Mouse (Mus musculus): ENCODE measurements around the gene Abca16. TPM values are rescaled to one million over a fixed set of nuclear protein-coding genes. Genes with fewer than 3 reads are reported as not detected.

Abca16 gene
- not detected for polyA plus RNA-seq (2017; shearing (Covaris generic))

DNA sequence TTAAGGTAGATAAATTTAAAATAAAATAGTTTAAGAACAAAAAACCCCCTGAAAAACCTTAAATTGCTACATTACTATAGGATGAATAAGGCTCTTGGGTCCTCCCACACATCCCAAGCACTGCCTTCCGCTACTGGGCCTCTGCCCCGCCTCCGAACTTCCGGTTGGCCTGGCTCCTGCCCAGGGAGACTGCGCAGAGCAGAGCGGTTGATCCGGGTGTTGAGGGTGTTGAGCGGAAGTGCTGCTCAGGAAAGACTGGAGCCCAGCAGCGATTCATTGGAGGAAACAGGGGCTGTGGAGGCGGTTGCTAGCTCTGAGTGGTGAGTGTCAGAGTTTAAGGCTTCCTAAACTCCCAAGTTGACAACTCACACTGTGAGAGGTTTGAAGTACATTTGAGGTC lies at the start of gene Abca16:
Gene Abca16 (plus strand): TSS at position 201 of the 400 bp plus-strand sequence.

Other genes starting within 250 kb of the Abca16 start
- not detected for gene Anks4b, start 235.8 kb upstream of the Abca16 start, polyA plus RNA-seq (2017; shearing (Covaris generic))
- not detected for gene Crym, start 207.5 kb upstream of the Abca16 start, polyA plus RNA-seq (2017; shearing (Covaris generic))
- not detected for gene Abca14, start 205.7 kb upstream of the Abca16 start, polyA plus RNA-seq (2017; shearing (Covaris generic))
- gene Abca15, start 81.0 kb upstream of the Abca16 start, polyA plus RNA-seq (2017; shearing (Covaris generic)), result not detected
- 188 TPM for gene Uqcrc2, start 225.5 kb downstream of the Abca16 start, polyA plus RNA-seq (2017; shearing (Covaris generic))